Mouse (Mus musculus): ENCODE data around the gene Tnfaip8l2.

- TF ChIP-seq GATA1 (IDR thresholded peaks at IDR 0.05; ENCODE audit: borderline replicate concordance, low read length) (no peak), FLI1 (IDR thresholded peaks at IDR 0.05; ENCODE audit: low read length) (no peak)
Measured at GRCm38 (mm10) chr3:95159987-95160963, 18.1 kb upstream of the Tnfaip8l2 start, which contains the start of gene Sema6c.

Measured in megakaryocyte, embryonic 14.5 days (primary cell).